Mouse (Mus musculus) forebrain, embryonic 11.5 days (tissue): Measurements from ENCODE around the gene Pf4. TPM values are rescaled to one million over a fixed set of nuclear protein-coding genes. Genes with fewer than 3 reads are reported as not detected.

Experiments
- ATAC-seq: fragments of 200-750 bp; cut with Nextera tagmentation; replicated peaks from 2 replicates; pipeline ENCODE4 v1.8.0; 2017; ENCODE audit warnings: moderate TSS enrichment; ENCODE audit not compliant: low FRiP score
- DNase-seq: peaks from one replicate; pipeline ENCODE4 v3.0.0-alpha.2; 2017; ENCODE audit warnings: low spot score
- H3K27ac ChIP-seq: fragments of 300-500 bp; sonication (generic); 2 replicates; pipeline ENCODE4 v1.5.1; 2014; ENCODE audit warnings: low read depth, low read length
- H3K27me3 ChIP-seq: fragments of 300-500 bp; sonication (generic); 2 replicates; pipeline ENCODE4 v1.6.1; 2014; ENCODE audit warnings: mild to moderate bottlenecking, low read length, mixed read lengths; ENCODE audit not compliant: control insufficient read depth, insufficient read depth
- H3K36me3 ChIP-seq: fragments of 300-500 bp; sonication (generic); 2 replicates; pipeline ENCODE4 v1.6.1; 2014; ENCODE audit warnings: mild to moderate bottlenecking, low read length, moderate library complexity, mixed read lengths; ENCODE audit not compliant: control insufficient read depth, insufficient read depth
- H3K4me1 ChIP-seq: fragments of 300-500 bp; sonication (generic); replicated peaks from 2 replicates; pipeline ENCODE4 v1.6.1; 2014; ENCODE audit warnings: low read length, mixed read lengths; ENCODE audit not compliant: control insufficient read depth, insufficient read depth
- H3K4me2 ChIP-seq: fragments of 300-500 bp; sonication (generic); 2 replicates; pipeline ENCODE4 v1.6.1; 2014; ENCODE audit warnings: low read depth, mild to moderate bottlenecking, low read length, moderate library complexity, mixed read lengths; ENCODE audit not compliant: severe bottlenecking
- H3K4me3 ChIP-seq: fragments of 300-500 bp; sonication (generic); 2 replicates; pipeline ENCODE4 v1.5.1; 2014; ENCODE audit warnings: low read depth, low read length
- H3K9ac ChIP-seq: fragments of 300-500 bp; sonication (generic); 2 replicates; pipeline ENCODE4 v1.6.1; 2014; ENCODE audit warnings: low read length
- H3K9me3 ChIP-seq: fragments of 300-500 bp; sonication (generic); 2 replicates; pipeline ENCODE4 v1.6.1; 2016; ENCODE audit warnings: low read length, mixed read lengths; ENCODE audit not compliant: control insufficient read depth
- WGBS: fragments of 180-500 bp; shearing (Covaris S2); extraction: QIAGEN DNeasy Blood & Tissue Kit; methylation state at CpG from one replicate; pipeline ENCODE4 v1.1.7; 2014; 5-methylcytosine and 5-hydroxymethylcytosine counted together
- polyA plus RNA-seq: library from polyadenylated mRNA; unstranded; fragments of >200 nt; fragmentation: Nextera tagmentation; extraction: Ambion mirVana; gene quantifications from 2 replicates; pipeline ENCODE4 v1.2.1, GENCODE M21; 2014

The Pf4 gene
- polyA plus RNA-seq, result 61.3 and 65.9 TPM in 2 replicates

DNA sequence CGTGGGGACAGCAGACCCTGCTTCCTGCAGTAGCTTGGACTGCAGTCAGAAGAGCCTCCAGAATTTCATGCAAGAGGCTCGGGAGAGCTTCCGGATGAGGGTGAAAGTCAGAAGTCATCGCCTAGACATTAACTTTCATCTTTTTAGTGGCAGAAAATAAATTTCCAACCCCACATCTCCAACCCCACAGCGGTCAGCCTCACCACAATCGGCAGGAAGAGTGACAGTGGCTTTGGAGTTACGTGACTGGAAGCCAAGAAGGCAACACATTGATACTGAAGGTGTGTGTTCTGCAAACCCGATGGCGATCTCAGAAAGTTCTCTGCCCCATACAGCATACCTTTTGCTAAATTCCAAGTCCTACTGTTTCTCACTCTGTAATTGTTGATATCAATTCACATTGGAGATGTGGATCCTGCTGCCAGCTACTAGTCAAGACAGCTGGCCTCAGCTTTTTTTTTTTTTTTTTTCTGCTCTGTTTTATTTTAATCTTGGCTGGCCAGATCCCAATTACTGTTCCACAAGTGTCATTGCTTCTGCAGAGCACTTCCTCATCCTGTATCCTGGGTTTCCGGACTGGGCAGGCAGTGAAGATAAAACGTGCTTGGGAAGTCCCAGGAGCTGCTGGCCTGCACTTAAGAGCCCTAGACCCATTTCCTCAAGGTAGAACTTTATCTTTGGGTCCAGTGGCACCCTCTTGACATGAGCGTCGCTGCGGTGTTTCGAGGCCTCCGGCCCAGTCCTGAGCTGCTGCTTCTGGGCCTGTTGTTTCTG, at the start of gene Pf4:
TSS of gene Pf4 (plus strand) at position 556 of the 774 bp plus-strand sequence.
- Histone ChIP-seq H3K9ac (no peak within 1 kb of the TSS), H3K36me3 (no peaks in the 10 kb centered on the region), H3K4me2 (no peak within 1 kb of the TSS), H3K27me3 (no peaks in the 10 kb centered on the region), H3K9me3 (no peaks in the 10 kb centered on the region), H3K4me1 (no peaks in the 10 kb centered on the region), H3K27ac (no peak within 1 kb of the TSS), H3K4me3 (no peak within 1 kb of the TSS)
- DNase-seq (no peak), ATAC-seq (no peak)
- 88% methylated on average over 16 of the region's 16 CpGs for WGBS

DNA sequence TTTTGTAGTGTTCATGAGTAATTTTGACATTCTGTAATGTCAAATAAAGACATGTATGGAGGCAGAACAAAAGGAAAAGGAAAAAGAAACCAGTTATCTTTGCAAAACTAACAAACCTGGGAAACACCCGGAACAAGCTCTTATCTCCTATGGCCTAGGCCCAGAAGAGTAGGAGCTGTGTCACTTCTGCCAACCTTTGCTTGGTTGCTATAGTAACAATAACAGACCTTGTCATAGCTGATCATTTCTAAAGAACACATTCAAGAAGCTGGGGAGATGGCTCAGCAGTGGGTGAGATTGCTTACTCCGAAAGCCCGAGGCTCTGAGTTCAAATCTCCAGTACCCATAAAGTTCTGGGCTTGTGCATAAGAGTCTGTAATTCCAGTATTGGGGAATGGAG, 49.6 kb upstream of the Pf4 start:
- no peaks in the 10 kb centered on the region for H3K27me3 ChIP-seq
- ATAC-seq, result no peak
- H3K4me2 ChIP-seq, result no peak overlapping the region
- no peak for DNase-seq
- 99% methylated on average over 3 of the region's 3 CpGs for WGBS
- no peaks in the 10 kb centered on the region for H3K36me3 ChIP-seq
- H3K4me1 ChIP-seq, result no peaks in the 10 kb centered on the region
- no peaks in the 10 kb centered on the region for H3K9me3 ChIP-seq
- no peak overlapping the region for H3K4me3 ChIP-seq
- no peak overlapping the region for H3K9ac ChIP-seq
- H3K27ac ChIP-seq, result no peak overlapping the region

DNA sequence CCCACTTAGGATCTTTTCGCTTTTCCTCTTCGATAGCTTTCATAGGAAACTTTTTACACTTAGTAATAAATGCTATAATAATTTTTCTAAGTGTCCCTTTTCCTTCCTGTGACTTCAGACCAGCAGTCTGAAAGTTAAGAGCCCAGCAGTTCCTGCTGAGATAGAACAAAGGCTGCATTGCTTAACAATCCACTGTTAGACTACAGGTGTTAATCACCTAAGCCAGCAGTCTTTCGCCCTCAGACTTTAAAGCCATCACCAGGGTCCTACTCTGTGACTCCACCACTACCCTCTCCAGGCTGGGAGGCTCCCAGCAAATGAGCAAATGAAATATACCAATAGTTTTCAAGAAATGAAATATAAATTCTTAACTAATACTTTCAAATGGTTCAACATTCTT, 44.0 kb upstream of the Pf4 start:
- Histone ChIP-seq H3K4me2 (no peak overlapping the region), H3K36me3 (no peaks in the 10 kb centered on the region), H3K4me1 (no peaks in the 10 kb centered on the region), H3K27me3 (no peaks in the 10 kb centered on the region), H3K9me3 (no peaks in the 10 kb centered on the region), H3K27ac (no peak overlapping the region), H3K9ac (no peak overlapping the region), H3K4me3 (no peak overlapping the region)
- WGBS, result 76% methylated on average over 3 of the region's 3 CpGs
- ATAC-seq (no peak), DNase-seq (no peak)

DNA sequence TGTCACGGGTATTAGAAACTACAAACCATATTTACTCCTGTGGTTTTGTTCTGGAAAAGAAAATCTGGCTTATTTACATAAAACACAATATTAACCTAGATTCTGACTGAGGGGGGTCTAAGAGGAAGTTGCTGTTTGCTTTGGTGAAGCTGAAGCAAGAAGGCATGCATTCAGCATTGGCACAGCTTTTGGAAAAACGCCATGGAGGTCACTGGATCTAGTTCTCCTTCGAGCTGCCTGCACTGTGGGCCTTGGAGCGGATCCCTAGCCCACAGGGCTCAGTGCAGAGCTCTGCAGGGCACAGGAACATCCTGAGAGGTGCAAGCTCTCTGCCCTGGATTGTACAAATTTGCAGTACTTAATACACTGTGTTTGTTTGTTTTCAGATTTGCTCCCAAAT, 40.8 kb upstream of the Pf4 start:
- no peak for ATAC-seq
- no peak overlapping the region for H3K27ac ChIP-seq
- no peak for DNase-seq
- no peaks in the 10 kb centered on the region for H3K27me3 ChIP-seq
- H3K4me1 ChIP-seq, result no peaks in the 10 kb centered on the region
- 82% methylated on average over 4 of the region's 4 CpGs for WGBS
- no peak overlapping the region for H3K9ac ChIP-seq
- H3K4me3 ChIP-seq, result no peak overlapping the region
- no peak overlapping the region for H3K4me2 ChIP-seq
- H3K36me3 ChIP-seq, result no peaks in the 10 kb centered on the region
- H3K9me3 ChIP-seq, result no peaks in the 10 kb centered on the region

DNA sequence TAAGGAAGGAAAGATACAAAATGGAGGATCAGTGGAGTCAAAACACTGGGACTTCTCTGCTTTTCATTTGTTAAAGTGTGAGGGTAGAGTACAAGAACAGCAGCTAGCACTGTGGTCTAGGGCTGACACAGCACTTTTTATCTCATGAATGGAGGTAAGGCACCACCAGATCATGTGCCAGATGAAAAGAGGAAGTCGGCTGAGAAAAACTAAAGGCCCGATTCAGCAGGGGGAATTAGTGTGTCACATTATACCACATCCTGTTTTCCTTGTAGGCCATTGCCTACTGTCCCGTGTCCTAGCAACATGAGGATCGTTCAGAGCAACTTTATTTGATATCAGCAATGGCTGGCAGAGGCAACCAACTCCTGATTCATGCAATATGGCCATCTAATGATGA, 30.2 kb upstream of the Pf4 start:
- H3K4me2 ChIP-seq, result no peak overlapping the region
- DNase-seq, result no peak
- H3K9me3 ChIP-seq, result no peaks in the 10 kb centered on the region
- H3K4me3 ChIP-seq, result no peak overlapping the region
- no peak for ATAC-seq
- H3K4me1 ChIP-seq, result no peaks in the 10 kb centered on the region
- H3K9ac ChIP-seq, result no peak overlapping the region
- no peaks in the 10 kb centered on the region for H3K27me3 ChIP-seq
- H3K27ac ChIP-seq, result no peak overlapping the region
- no peaks in the 10 kb centered on the region for H3K36me3 ChIP-seq
- WGBS, result 80% methylated on average over 4 of the region's 4 CpGs

DNA sequence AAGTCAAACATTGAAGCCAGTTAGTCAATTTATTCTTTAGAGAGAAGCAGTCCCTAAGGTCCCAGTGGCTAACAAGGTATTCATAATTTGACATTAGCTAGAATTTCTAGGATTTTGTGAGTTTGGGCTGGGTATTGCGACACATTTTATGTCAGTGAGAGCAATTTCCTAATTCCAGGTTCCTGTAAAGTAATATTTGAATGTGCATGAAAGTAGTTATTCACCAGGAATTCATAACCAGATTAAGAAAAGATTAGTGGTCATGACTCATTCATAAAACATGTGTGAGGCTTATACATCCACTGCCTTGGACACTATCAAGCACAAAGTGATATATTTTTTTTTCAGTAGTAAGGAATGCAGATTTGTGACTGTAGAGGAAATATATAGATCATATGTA, 18.3 kb upstream of the Pf4 start:
- no peak overlapping the region for H3K9ac ChIP-seq
- 0 out of 2 replicates have a peak, but pooled peaks cover 2% of the 10 kb centered on the region for H3K4me1 ChIP-seq
- no peaks in the 10 kb centered on the region for H3K9me3 ChIP-seq
- H3K27ac ChIP-seq, result no peak overlapping the region
- no peaks in the 10 kb centered on the region for H3K27me3 ChIP-seq
- H3K4me2 ChIP-seq, result no peak overlapping the region
- ATAC-seq, result no peak
- no peaks in the 10 kb centered on the region for H3K36me3 ChIP-seq
- 91% methylated on average over 1 of the region's 1 CpGs for WGBS
- no peak overlapping the region for H3K4me3 ChIP-seq
- no peak for DNase-seq

DNA sequence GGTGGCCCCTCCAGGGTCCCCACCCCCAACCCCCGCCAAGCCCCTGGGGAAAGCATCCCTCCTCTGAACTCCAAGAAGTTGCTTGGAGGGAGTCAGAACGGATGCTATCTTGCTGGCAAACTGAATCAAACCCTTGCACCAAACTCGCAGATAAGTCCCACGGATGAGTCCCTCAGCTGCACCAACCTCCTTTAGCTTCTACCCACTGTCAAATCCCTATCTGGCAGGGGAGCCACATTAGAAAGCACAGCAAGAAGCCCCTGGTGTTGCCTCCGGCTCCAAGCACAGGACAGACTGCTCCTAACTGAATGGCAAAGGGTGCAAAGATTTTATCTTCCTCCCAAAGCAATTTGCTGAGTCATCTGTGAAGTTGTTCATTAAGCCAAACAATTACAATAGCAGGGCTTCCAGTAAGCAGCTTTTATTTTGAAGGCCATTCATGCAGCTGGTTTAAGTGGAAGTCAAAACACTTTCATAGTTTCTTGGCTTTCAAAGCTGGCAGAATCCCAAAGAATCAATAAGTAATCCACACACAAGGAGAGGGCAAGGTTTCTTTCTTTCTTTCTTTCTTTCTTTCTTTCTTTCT, 14.1 kb upstream of the Pf4 start:
- WGBS, result 35% methylated on average over 5 of the region's 5 CpGs
- Histone ChIP-seq H3K9ac (no peak overlapping the region), H3K4me3 (no peak overlapping the region), H3K27me3 (peaks cover 6% of the 10 kb centered on the region), H3K9me3 (no peaks in the 10 kb centered on the region), H3K4me2 (no peak overlapping the region), H3K36me3 (no peaks in the 10 kb centered on the region), H3K4me1 (peaks cover 8% of the 10 kb centered on the region; the same call in 1 of the 2 replicates), H3K27ac (no peak overlapping the region)
- DNase-seq, result no peak
- no peak for ATAC-seq

DNA sequence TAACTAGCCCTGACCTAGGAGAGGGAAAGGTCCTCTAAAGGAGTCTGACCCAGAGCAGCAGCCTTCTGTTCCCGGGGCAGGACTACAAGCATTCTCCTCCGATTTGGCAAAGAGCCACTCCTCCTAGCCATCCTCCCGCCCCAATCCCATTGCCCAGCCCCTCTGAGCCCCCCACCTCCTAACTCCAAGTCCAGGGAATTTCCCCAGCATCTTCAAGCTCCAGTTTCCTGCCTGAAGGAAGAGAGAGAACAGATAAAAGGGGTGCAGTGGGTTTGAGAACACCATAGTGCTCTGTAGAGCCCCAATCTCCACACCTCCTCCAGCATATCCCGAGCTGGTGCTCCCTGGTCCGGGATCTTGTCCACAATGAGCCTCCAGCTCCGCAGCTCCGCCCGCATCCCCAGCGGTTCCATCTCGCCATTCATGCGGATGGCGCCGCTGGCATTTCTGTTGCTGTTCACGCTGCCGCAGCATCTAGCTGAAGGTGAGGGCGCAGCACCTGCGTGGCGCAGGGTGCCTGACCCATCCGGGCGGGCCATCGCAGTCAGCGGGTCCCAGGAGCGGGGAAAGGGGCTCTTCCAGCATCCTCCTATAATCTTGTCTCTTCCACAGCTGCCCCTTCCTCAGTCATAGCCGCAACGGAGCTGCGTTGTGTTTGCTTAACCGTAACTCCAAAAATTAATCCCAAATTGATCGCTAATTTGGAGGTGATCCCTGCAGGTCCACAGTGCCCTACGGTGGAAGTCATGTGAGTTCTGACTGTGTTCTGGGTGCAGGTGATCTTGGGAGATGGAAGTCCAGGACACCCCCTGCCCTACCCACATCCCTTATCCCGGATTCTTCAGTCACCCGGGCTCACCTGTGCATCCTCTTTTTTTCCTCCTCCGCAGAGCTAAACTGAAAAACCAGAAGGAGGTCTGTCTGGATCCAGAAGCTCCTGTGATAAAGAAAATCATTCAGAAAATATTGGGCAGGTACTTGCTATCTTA, 12.9 kb upstream of the Pf4 start, which contains the start of gene Cxcl5:
TSS of gene Cxcl5 (plus strand) at position 284 of the 989 bp plus-strand sequence.
- Histone ChIP-seq H3K9ac (peak within 1 kb of the TSS; percentile 49), H3K36me3 (no peaks in the 10 kb centered on the region), H3K4me3 (peak within 1 kb of the TSS; percentile 32), H3K27me3 (peaks cover 6% of the 10 kb centered on the region), H3K4me2 (peak within 1 kb of the TSS; percentile 73), H3K9me3 (no peaks in the 10 kb centered on the region), H3K27ac (no peak within 1 kb of the TSS), H3K4me1 (peaks cover 8% of the 10 kb centered on the region; the same call in 1 of the 2 replicates)
- 2% methylated on average over 32 of the region's 32 CpGs for WGBS
- ATAC-seq (peak; percentile 37; the same call in 1 of the 2 replicates), DNase-seq (peak; percentile 65)
